ENCODE assay signal across 19 mouse cellular contexts in genomic region chr6:144817329-144817932, GRCm38 (mm10). TPM values are rescaled to one million over a fixed set of nuclear protein-coding genes. Genes with fewer than 3 reads are reported as not detected.
DNase-seq lines count a peak whose midpoint lies in the region; ATAC-seq lines count a peak whose summit lies in the region.
"Had no signal": no experiment of that assay in that cellular context is flagged by ENCODE, and none has a peak within 500 bp of the region (broad histone marks: within the 10 kb centered on the region; RNA-seq: fewer than 3 reads in every experiment).

No protein-coding gene starts in this region.

- no peak overlapping the region for H3K4me2 ChIP-seq in hindbrain, embryonic 13.5 days
- H3K4me2 ChIP-seq: heart, embryonic 12.5 days; limb, embryonic 13.5 days; midbrain, embryonic 13.5 days had no signal

- H3K27me3 ChIP-seq in limb, embryonic 10.5 days (ENCODE audit: low read depth, poor library complexity, severe bottlenecking): no peaks in the 10 kb centered on the region
- H3K27me3 ChIP-seq in splenic B cell, adult 2 months (ENCODE audit: control insufficient read depth, insufficient read depth, low read length, poor library complexity, severe bottlenecking): no peaks in the 10 kb centered on the region
- H3K27me3 ChIP-seq in hindbrain, embryonic 13.5 days: 0 out of 2 replicates have a peak, but pooled peaks cover 5% of the 10 kb centered on the region
- H3K27me3 ChIP-seq: heart, embryonic 12.5 days; limb, embryonic 13.5 days; midbrain, embryonic 13.5 days had no signal

- H3K27ac ChIP-seq in limb, embryonic 10.5 days: no peak overlapping the region
- H3K27ac ChIP-seq in hindbrain, embryonic 13.5 days: no peak overlapping the region
- H3K27ac ChIP-seq: hindbrain, embryonic 10.5 days; limb, embryonic 13.5 days; midbrain, embryonic 13.5 days had no signal

- no peak overlapping the region for H3K4me3 ChIP-seq in limb, embryonic 10.5 days
- H3K4me3 ChIP-seq in hindbrain, embryonic 13.5 days: no peak overlapping the region
- H3K4me3 ChIP-seq: heart, embryonic 12.5 days; hindbrain, embryonic 10.5 days; limb, embryonic 13.5 days; midbrain, embryonic 13.5 days had no signal

- H3K9me3 ChIP-seq in limb, embryonic 10.5 days (replicated peaks): no peaks in the 10 kb centered on the region
- no peaks in the 10 kb centered on the region for H3K9me3 ChIP-seq in hindbrain, embryonic 13.5 days
- H3K9me3 ChIP-seq: heart, embryonic 12.5 days; hindbrain, embryonic 10.5 days; limb, embryonic 13.5 days; midbrain, embryonic 13.5 days had no signal

- no peak overlapping the region for H3K9ac ChIP-seq in hindbrain, embryonic 13.5 days
- H3K9ac ChIP-seq: heart, embryonic 12.5 days; limb, embryonic 13.5 days; midbrain, embryonic 13.5 days had no signal

- no peaks in the 10 kb centered on the region for H3K36me3 ChIP-seq in limb, embryonic 10.5 days
- no peaks in the 10 kb centered on the region for H3K36me3 ChIP-seq in splenic B cell, adult 2 months (ENCODE audit: control insufficient read depth, insufficient read depth, low read length, poor library complexity, severe bottlenecking)
- H3K36me3 ChIP-seq in hindbrain, embryonic 13.5 days: no peaks in the 10 kb centered on the region
- H3K36me3 ChIP-seq: G1E; heart, embryonic 12.5 days; hindbrain, embryonic 10.5 days; limb, embryonic 13.5 days; midbrain, embryonic 13.5 days had no signal

- peak; percentile 6 to 38 for DNase-seq in layer of hippocampus, adult 18-20 months (ENCODE audit: low spot score in 2 of 2)
- no peak for DNase-seq in layer of hippocampus, adult 9-10 months (ENCODE audit: low spot score)
- peak; percentile 27 for DNase-seq in right cerebral cortex, adult 18-20 months
- DNase-seq in right cerebral cortex, postnatal 14 days: no peak
- DNase-seq in limb, embryonic 10.5 days (ENCODE audit: low spot score): peak; percentile 20
- peak; percentile 47 for DNase-seq in splenic B cell, adult 2 months (ENCODE audit: low read depth, low spot score)
- no peak for DNase-seq in adrenal gland, postnatal 4 days (ENCODE audit: low spot score in 2 of 2)
- DNase-seq: adrenal gland, adult 8-10 months; cerebellum, adult 9-11 months; gastrocnemius, postnatal 25 days; lung, postnatal 10 days; thymus, postnatal 4 days had no signal

- no peak for ATAC-seq in hindbrain, embryonic 13.5 days (ENCODE audit: low FRiP score)
- ATAC-seq: forebrain, embryonic 16.5 days; midbrain, embryonic 13.5 days had no signal

- 90% methylated on average over 5 of the region's 5 CpGs for WGBS in limb, embryonic 10.5 days
- 43% methylated on average over 5 of the region's 5 CpGs for WGBS in hindbrain, embryonic 13.5 days

- H3K4me1 ChIP-seq in limb, embryonic 10.5 days: peaks cover 9% of the 10 kb centered on the region
- H3K4me1 ChIP-seq in hindbrain, embryonic 13.5 days (replicated peaks): 0 out of 2 replicates have a peak, but pooled peaks cover 8% of the 10 kb centered on the region

RNA-seq across cellular contexts. Expression of gene Sox5, which starts 35.7 kb away (rescaled TPM):
- total RNA-seq in layer of hippocampus, adult 18-20 months (2021): 10 to 100 TPM; 31.3 to 37.0 TPM
- polyA plus RNA-seq in limb, embryonic 10.5 days (2016; fragmentation: Nextera tagmentation; extraction: Ambion mirVana): 34.1 and 60.8 TPM in 2 replicates
- total RNA-seq in adrenal gland, postnatal 4 days (2021): 10 to 100 TPM; 15.5 to 16.1 TPM
- polyA plus RNA-seq in hindbrain, embryonic 13.5 days (2015; fragmentation: Nextera tagmentation; extraction: Ambion mirVana): 27.7 and 37.7 TPM in 2 replicates
- polyA plus RNA-seq: G1E had no signal

Comparison
In these comparisons a context has a peak if more than half of its experiments do, and no peak if none do; other contexts are left out.
1. DNase-seq: peak in layer of hippocampus, adult 18-20 months (2 of 2), right cerebral cortex, adult 18-20 months (single experiment), limb, embryonic 10.5 days (single experiment) and splenic B cell, adult 2 months (single experiment); none in layer of hippocampus, adult 9-10 months (single experiment), right cerebral cortex, postnatal 14 days (single experiment) and adrenal gland, postnatal 4 days (0 of 2).